Mouse (Mus musculus) embryo, embryonic 9.5 days (tissue): Measurements from ENCODE around the gene Gm19684.
"Not testable (repeated sequence)": the region's sequence is repeated elsewhere in the genome, so short reads cannot be mapped to it uniquely, and the experiment has no call there.

Source experiments
- DNase-seq: peaks from one replicate; pipeline ENCODE4 v3.0.0-alpha.2; 2017; ENCODE audit errors: extremely low spot score

Gene Gm19684

DNA sequence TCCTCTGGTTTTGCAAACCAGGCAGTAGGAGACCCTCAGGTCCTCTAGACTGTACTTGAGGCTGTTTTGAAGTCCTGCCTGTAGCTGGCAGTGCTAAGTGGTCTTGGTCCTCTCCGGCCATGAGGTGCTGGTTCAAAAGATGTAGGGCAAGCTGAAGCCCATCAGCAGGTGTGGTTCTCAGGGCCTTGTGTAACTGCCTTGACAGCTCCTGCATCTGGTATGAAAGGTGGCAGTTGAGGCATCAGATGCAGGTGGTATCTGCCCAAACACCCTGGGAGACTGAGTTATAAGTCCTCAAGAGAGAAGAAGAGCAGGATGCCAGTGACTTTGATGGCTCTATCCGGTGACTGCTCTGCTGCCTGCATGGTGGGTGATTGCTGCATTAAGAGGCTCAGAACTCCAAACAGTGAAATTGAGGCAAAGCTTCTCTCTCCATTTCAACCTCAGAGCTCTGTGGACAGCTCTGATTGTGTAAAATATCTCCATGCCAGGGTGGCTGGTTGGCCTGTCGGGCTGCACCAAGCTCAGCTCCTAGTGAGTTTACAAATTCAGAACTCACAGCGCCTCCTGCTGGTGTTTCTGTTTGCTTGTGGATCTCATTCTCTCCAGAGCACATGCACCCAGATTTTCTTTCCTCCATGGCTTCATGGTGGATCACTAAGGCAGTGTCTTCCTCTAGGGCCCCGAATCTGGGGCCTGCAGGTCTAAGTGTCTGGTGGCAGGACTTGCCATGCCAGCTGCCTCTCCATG is 10.2 kb downstream of the Gm19684 start:
- DNase-seq: no peak

DNA sequence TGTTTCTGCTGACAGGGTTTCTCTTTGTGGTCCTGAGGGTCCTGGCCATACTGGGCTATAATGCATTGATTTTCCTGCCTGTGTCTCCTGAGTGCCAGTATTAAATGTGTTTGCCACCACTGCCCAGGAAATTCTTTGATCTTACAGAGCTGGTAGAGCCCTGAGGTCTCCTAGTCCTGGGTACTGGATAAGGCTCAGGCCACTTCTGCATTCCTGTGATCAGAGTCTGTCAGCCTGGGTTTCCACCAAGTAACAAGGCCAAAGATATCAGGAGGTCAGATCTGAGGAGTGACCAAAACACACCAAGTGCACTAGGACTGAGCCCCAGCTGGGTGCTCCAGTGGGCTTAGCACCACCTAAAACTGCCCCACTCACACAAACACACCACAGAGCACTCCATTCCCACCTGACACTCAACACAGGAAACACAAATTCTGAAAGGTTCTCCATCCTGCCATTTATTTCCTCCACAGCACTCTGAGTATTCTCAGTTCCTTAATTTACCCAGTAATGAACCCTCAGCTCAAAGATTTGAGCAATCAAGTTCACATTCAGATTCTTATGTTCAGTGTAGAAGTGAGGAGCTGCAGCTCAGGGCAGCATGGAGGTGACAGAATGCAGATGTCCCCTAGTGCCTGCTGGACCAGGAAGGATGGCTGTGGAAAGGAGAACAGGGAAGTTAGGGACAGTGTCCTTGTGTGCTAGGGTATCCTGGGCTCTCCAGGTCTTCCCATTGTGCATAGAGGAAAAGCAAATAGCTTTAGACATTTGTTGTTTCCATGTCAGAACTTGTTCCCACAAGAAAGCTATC is 14.1 kb downstream of the Gm19684 start:
- DNase-seq: not testable (repeated sequence)

- not testable (repeated sequence) for DNase-seq
Measured at GRCm38 (mm10) chr17:36136299-36136848, 14.9 kb downstream of the Gm19684 start.

- DNase-seq: peak; percentile 22
Measured at GRCm38 (mm10) chr17:36145111-36145860, 23.8 kb downstream of the Gm19684 start.

- not testable (repeated sequence) for DNase-seq
Measured at GRCm38 (mm10) chr17:36145861-36146156, 24.3 kb downstream of the Gm19684 start.

DNA sequence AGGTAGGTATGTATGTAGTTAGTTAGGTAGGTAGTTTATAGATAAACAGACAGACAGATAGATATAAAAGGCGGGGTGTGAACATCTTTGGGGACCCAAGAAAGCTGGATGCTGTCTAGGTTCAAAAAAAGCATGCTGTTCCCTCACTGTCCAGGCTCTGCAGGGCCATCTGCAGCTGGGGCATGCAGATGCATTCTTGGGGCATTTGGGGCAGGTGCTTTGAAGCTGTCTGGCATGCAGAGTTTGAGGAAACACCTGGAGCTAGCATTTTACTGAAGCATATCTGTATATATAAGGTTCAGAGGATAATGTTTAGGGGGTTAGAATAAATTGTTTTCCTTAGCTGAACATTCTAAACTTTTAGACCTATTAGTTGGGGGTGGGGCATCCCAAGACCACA is 25.5 kb downstream of the Gm19684 start:
- not testable (repeated sequence) for DNase-seq

DNA sequence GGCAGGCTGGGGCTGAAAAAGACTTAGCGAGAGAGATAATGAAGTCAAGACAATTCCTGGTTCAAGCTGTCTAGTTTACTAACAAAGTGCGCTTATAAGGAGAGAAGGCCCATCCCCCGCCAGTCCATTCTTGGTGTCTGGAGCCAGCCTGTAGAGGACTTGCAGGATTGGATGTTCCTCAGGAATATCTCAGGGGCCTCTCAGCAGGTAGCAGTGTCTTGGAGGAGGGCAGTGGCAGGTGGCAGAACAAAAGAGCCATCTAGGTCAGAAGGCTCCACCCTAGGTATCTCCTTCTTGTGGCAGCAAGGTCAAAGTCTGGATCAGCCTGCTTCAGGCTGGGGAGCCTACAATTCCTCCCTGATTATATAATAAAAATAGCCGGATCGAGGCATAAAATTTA is 27.0 kb downstream of the Gm19684 start:
- DNase-seq: not testable (repeated sequence)

- not testable (repeated sequence) for DNase-seq
Measured at GRCm38 (mm10) chr17:36151200-36151599, 29.7 kb downstream of the Gm19684 start.

GRCm38 (mm10) chr17:36154271-36155149 is 33.0 kb downstream of the Gm19684 start:
- DNase-seq: no peak

- peak; percentile 40 for DNase-seq
Measured at GRCm38 (mm10) chr17:36157782-36158181, 36.3 kb downstream of the Gm19684 start.

- not testable (repeated sequence) for DNase-seq
Measured at GRCm38 (mm10) chr17:36158264-36158663, 36.8 kb downstream of the Gm19684 start.

DNA sequence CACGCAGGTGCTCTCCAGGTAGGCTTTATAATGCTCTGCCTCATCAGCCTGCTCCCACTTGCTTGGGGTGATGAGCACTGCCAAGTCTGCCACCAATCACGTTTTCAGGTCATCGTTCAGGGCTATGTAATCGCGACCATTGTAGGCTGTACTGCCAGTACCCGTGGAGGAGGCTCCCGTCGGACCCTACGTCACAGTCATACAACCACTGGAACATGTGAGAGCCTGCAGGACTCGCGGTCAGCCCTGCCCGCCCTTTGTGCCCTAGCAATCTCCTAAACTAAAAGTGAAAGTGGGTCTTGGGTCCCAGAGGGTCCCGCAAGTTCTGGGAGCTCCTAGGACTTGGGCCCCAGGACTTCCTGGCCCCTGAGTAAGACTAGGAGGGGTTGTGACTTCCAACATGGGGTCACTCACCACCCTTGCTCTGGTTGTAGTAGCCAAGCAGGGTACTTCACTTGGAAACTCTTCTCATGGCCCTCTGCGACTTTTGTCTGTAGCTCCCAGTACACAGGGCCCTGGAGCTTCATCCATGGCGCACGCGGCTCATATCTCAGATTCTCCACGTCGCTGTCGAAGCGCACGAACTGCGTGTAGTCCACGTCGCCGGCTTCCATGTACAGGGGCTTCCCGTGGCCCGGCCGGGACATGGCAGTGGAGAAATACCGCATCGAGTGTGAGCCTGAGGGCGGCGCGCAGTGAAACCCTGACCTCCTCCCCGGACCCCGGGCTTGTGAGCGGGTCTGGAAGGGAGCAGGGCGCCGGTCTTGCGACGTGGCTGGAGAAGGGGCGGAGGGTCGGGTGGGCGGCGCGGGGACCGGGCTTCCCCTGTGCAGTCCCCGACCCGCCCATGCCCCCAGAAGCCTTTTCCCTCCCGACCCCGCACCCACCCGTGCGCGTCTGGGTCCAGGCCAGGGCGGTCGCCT is 39.9 kb downstream of the Gm19684 start:
- DNase-seq: no peak

GRCm38 (mm10) chr17:36166901-36167300 is 45.4 kb downstream of the Gm19684 start:
- not testable (repeated sequence) for DNase-seq

- no peak for DNase-seq
Measured at GRCm38 (mm10) chr17:36167306-36168038, 46.0 kb downstream of the Gm19684 start.

GRCm38 (mm10) chr17:36168039-36168652 is 46.7 kb downstream of the Gm19684 start, which contains the start of gene Gm8909:
Gene Gm8909 (minus strand): TSS chr17:36168537.
- DNase-seq: no peak

GRCm38 (mm10) chr17:36169094-36169493 is 47.6 kb downstream of the Gm19684 start:
- not testable (repeated sequence) for DNase-seq

- no peak for DNase-seq
Measured at GRCm38 (mm10) chr17:36169753-36170152, 48.3 kb downstream of the Gm19684 start.

DNA sequence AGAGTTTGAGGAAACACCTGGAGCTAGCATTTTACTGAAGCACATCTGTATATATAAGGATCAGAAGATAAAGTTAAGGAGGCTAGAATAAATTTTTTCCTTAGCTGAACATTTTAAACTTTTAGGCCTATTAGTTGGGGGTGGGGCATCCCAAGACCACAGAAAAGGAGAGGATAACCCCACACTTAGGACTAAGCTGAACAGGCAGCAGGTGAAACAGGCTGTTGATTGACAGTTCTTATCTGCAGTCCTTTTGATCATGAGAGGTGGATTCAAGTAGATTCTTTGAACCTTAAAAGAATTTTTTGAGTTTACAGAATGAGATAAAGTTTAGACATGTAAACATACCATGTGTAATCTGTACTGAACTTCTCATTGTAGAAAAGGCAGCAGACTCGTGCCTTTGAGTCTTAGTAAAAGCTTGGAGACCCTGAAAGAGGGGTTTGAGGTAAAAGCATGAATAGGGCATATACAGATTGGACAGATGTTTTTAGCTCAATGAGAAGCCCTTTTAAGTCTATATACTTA is 48.9 kb downstream of the Gm19684 start:
- no peak for DNase-seq
